Mouse (Mus musculus) neutrophil, adult 59 days (primary cell): ENCODE measurements around the gene Eid1. TPM values are rescaled to one million over a fixed set of nuclear protein-coding genes. Genes with fewer than 3 reads are reported as not detected.

Experiments
- total RNA-seq, 2 experiments: library from RNA; stranded (reverse); gene quantifications; 1 replicate in 1 of 2; 2 replicates in 1 of 2; pipeline ENCODE4 v1.2.4; 2023

Eid1 gene
- total RNA-seq = 10 to 100 TPM; 30.2 to 32.1 TPM

GRCm38 (mm10) chr2:125672957-125673631 lies at the start of gene Eid1:
Gene Eid1 (plus strand): TSS chr2:125673095.

DNA sequence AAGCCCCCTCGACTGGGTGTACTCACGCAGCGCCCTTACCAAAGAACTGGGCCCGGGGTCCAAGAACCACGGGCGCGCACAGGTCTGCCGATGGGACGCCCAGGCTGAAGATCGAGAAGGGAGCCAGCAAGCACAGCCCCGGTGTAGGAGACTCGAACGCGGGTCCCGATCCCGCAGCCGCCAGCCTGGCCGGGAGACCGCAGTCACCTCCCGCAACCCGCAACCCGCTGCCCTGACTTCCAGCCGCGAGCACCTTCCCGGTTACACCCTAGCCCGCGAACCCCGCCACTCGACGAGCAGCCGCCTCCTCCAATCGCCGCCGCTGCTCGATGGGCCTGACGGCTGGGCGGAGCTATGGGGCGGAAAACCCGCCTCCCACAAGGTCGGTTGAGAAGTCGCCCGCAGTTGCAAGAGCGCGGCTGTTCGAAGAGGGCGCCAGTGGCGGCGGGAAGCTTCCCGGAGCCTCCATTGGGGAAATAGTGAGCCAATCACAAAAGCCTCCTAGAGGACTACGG lies 48.0 kb upstream of the Eid1 start, which contains the start of gene Cep152:
Gene Cep152 (minus strand): TSS at position 277 of the 515 bp plus-strand sequence.

GRCm38 (mm10) chr2:125724086-125724430 lies 51.2 kb downstream of the Eid1 start, which contains the start of gene Shc4:
Gene Shc4 (minus strand): TSS chr2:125724148.

Other genes starting within 250 kb of the Eid1 start
- not detected for gene Gm9913, start 168.0 kb upstream of the Eid1 start, total RNA-seq
- gene Fbn1, start 165.1 kb upstream of the Eid1 start, total RNA-seq = under 1 TPM; 0.20 to 0.26 TPM
- 10 to 100 TPM; 12.2 to 12.9 TPM for gene Cep152, start 48.0 kb upstream of the Eid1 start, total RNA-seq
- under 1 TPM in 1 of 2 experiments, not detected in 1; 0.33 TPM for gene Shc4, start 51.1 kb downstream of the Eid1 start, total RNA-seq
- 10 to 100 TPM; 25.7 to 27.0 TPM for gene Secisbp2l, start 109.8 kb downstream of the Eid1 start, total RNA-seq
- 10 to 100 TPM; 10.1 to 14.5 TPM for gene Galk2, start 186.0 kb downstream of the Eid1 start, total RNA-seq
- gene Cops2, start 186.0 kb downstream of the Eid1 start, total RNA-seq = 10 to 100 TPM; 43.2 to 55.0 TPM